Mouse (Mus musculus): ENCODE results near the gene Cyb5rl. TPM values are rescaled to one million over a fixed set of nuclear protein-coding genes. Genes with fewer than 3 reads are reported as not detected.

Gene Cyb5rl
- polyA plus RNA-seq, 1 experiment: 4.8 TPM

DNA sequence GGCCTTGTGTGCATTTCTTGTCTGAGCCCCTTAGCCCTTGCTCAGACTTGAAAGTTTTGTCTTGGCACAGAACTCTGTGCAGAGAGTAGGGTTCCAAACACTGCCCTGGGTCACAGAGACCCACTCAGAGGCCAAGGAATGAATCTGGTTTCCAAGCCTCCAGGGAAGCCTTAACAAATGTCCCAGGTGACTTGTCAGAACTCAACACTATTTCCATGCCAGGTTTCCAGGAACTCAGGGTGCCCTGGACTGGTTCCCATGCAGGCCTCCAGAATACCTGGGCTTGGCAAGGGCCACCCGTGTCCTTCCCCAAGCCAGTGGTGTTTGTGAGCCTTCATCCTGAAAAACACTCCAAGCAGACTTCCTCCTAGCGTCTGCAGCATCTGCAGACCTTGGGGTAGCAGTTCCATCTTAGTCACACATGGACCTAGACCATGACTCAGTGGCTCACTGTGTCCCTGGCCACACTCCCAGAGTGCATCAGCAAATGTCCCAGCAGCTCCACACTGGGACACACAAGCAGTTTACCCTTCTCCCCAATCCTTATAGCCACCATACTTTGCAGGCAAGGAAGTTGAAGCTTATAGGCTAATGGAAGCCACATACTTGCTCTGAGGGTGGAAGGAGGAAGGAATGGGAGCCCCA, 51.1 kb downstream of the Cyb5rl start:
- no peak overlapping the region for H3K27ac ChIP-seq (ENCODE audit: insufficient read depth, low read length)
- H3K9me3 ChIP-seq (replicated peaks; ENCODE audit: control insufficient read depth, insufficient read depth, low read length, poor library complexity, severe bottlenecking): no peaks in the 10 kb centered on the region
- no peaks in the 10 kb centered on the region for H3K4me1 ChIP-seq (ENCODE audit: control insufficient read depth, insufficient read depth, low read length)
- no peaks in the 10 kb centered on the region for H3K27me3 ChIP-seq (ENCODE audit: control insufficient read depth, insufficient read depth, low read length, poor library complexity, severe bottlenecking)
- TF ChIP-seq CTCF (IDR thresholded peaks at IDR 0.05; ENCODE audit: low read depth, low read length) (no peak), EP300 (IDR thresholded peaks at IDR 0.05; ENCODE audit: insufficient read depth, low read depth, low read length) (no peak), POLR2A (IDR thresholded peaks at IDR 0.05; ENCODE audit: insufficient read depth, low read length) (no peak)
- H3K4me3 ChIP-seq (ENCODE audit: low read depth, low read length): no peak overlapping the region
- no peaks in the 10 kb centered on the region for H3K36me3 ChIP-seq (ENCODE audit: control insufficient read depth, insufficient read depth, low read length, poor library complexity, severe bottlenecking)
- H3K9ac ChIP-seq (ENCODE audit: low read depth, poor library complexity, severe bottlenecking): no peak overlapping the region

DNA sequence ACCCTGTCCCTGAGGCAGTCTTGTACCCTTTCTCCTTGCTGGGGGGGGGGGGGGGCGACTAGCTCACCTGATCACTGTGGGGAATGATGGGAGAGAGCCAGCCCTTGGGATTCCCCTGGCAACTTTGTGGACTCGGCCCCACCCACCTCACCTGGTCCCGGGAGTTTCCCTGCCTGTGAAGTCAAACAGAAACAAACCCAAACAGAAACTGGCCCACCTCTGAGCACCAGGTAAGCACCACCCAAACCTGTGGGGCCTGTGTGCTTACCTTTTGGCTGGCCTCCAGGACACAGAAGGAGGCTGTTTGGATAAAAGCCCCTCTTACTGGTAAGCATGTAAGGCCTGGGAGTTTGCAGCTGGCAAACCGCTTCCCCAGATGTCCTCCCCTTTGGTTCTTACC, 52.3 kb downstream of the Cyb5rl start:
- TF ChIP-seq EP300 (IDR thresholded peaks at IDR 0.05; ENCODE audit: insufficient read depth, low read depth, low read length) (no peak), POLR2A (IDR thresholded peaks at IDR 0.05; ENCODE audit: insufficient read depth, low read length) (no peak), CTCF (IDR thresholded peaks at IDR 0.05; ENCODE audit: low read depth, low read length) (no peak)
- no peak overlapping the region for H3K27ac ChIP-seq (ENCODE audit: insufficient read depth, low read length)
- H3K9me3 ChIP-seq (replicated peaks; ENCODE audit: control insufficient read depth, insufficient read depth, low read length, poor library complexity, severe bottlenecking): no peaks in the 10 kb centered on the region
- H3K36me3 ChIP-seq (ENCODE audit: control insufficient read depth, insufficient read depth, low read length, poor library complexity, severe bottlenecking): no peaks in the 10 kb centered on the region
- no peaks in the 10 kb centered on the region for H3K27me3 ChIP-seq (ENCODE audit: control insufficient read depth, insufficient read depth, low read length, poor library complexity, severe bottlenecking)
- no peak overlapping the region for H3K4me3 ChIP-seq (ENCODE audit: low read depth, low read length)
- H3K4me1 ChIP-seq (ENCODE audit: control insufficient read depth, insufficient read depth, low read length): no peaks in the 10 kb centered on the region
- no peak overlapping the region for H3K9ac ChIP-seq (ENCODE audit: low read depth, poor library complexity, severe bottlenecking)

DNA sequence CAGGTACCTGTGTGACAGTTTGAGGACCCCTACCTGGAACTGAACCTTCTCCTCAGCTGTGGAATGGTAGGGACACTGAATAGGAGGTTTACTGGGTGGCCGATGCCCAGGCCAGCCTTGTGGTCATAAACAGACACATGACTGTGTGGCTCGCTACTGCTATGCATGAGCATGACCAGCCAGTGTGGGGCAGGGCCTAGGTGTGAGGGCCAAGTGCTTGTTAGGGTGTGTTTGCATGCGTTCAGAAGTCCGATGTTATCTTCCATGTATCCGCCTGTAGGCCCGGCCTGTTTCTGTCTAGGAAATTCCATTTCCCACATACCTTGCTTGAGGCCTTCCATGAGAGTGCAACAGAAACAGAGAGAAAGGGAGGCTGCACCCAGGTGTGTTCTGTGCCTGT, 53.9 kb downstream of the Cyb5rl start:
- Histone ChIP-seq H3K27ac (ENCODE audit: insufficient read depth, low read length) (no peak overlapping the region), H3K4me3 (ENCODE audit: low read depth, low read length) (no peak overlapping the region), H3K27me3 (ENCODE audit: control insufficient read depth, insufficient read depth, low read length, poor library complexity, severe bottlenecking) (no peaks in the 10 kb centered on the region), H3K4me1 (ENCODE audit: control insufficient read depth, insufficient read depth, low read length) (no peaks in the 10 kb centered on the region), H3K36me3 (ENCODE audit: control insufficient read depth, insufficient read depth, low read length, poor library complexity, severe bottlenecking) (no peaks in the 10 kb centered on the region), H3K9ac (ENCODE audit: low read depth, poor library complexity, severe bottlenecking) (no peak overlapping the region), H3K9me3 (replicated peaks; ENCODE audit: control insufficient read depth, insufficient read depth, low read length, poor library complexity, severe bottlenecking) (no peaks in the 10 kb centered on the region)
- TF ChIP-seq POLR2A (IDR thresholded peaks at IDR 0.05; ENCODE audit: insufficient read depth, low read length): no peak

DNA sequence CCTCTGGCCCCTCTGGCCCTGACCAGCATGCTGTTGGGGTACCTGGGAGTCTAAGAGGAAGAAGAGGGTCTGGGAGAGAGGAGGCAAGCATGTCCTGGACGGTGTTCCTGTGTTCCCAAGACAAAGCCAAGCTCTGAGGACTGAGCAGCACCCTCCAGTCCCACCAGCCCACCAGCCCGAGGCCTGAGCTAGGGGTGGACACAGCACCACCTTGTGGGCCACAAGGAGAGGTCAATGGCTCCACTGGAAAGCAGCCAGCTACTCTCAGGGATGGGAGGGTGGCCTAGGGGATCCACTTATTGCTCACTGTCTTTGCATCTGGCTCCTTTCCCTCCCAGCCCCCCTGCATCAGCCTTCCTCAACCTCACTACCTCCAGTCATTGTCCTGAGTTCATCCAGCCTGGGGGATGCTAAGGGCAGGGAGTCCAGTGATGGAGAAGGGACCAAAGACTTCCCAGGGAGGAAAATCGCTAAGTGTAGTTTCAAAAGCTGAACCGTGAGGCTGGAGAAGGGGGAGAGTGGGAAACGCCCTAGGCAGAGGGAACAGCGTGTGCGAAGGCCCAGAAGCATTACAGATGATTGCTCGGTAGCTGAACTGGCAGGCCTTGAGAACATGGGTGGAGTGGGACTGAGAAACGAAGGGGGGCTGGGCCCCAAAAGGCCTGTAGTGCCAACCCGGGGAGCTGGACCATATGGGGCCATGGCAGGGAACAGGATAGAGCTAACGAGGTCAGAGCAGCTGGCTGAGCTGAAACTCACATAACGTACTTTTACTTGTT, 54.6 kb downstream of the Cyb5rl start:
- no peak for TF ChIP-seq EP300 (IDR thresholded peaks at IDR 0.05; ENCODE audit: insufficient read depth, low read depth, low read length)
- no peak for TF ChIP-seq POLR2A (IDR thresholded peaks at IDR 0.05; ENCODE audit: insufficient read depth, low read length)
- peak; percentile 67 for TF ChIP-seq CTCF (IDR thresholded peaks at IDR 0.05; ENCODE audit: low read depth, low read length)
- H3K27me3 ChIP-seq (ENCODE audit: control insufficient read depth, insufficient read depth, low read length, poor library complexity, severe bottlenecking): no peaks in the 10 kb centered on the region
- no peak overlapping the region for H3K27ac ChIP-seq (ENCODE audit: insufficient read depth, low read length)
- H3K36me3 ChIP-seq (ENCODE audit: control insufficient read depth, insufficient read depth, low read length, poor library complexity, severe bottlenecking): no peaks in the 10 kb centered on the region
- no peaks in the 10 kb centered on the region for H3K4me1 ChIP-seq (ENCODE audit: control insufficient read depth, insufficient read depth, low read length)
- H3K9ac ChIP-seq (ENCODE audit: low read depth, poor library complexity, severe bottlenecking): no peak overlapping the region
- no peak overlapping the region for H3K4me3 ChIP-seq (ENCODE audit: low read depth, low read length)
- H3K9me3 ChIP-seq (replicated peaks; ENCODE audit: control insufficient read depth, insufficient read depth, low read length, poor library complexity, severe bottlenecking): no peaks in the 10 kb centered on the region

DNA sequence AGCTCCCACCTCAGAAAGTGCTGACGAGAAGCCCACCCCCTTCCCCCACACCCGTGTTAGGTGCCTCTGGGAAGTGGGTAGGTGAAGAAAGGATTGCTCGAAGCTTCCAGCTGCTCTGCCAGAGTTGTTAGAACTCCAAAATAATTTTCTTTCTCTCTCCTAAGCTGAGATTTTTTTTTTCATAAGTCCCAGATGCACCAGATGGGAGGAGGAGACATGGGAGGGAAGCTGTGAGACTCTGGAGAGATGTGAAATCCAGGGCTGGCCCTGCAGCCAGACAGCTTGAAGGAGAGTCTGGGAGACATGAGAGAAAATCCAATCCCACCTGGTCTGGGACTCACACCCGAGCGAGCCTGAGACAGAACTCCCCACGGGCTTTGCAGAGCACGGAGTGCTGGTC, 57.6 kb downstream of the Cyb5rl start:
- Histone ChIP-seq H3K4me1 (ENCODE audit: control insufficient read depth, insufficient read depth, low read length) (no peaks in the 10 kb centered on the region), H3K9me3 (replicated peaks; ENCODE audit: control insufficient read depth, insufficient read depth, low read length, poor library complexity, severe bottlenecking) (no peaks in the 10 kb centered on the region), H3K27me3 (ENCODE audit: control insufficient read depth, insufficient read depth, low read length, poor library complexity, severe bottlenecking) (no peaks in the 10 kb centered on the region), H3K36me3 (ENCODE audit: control insufficient read depth, insufficient read depth, low read length, poor library complexity, severe bottlenecking) (no peaks in the 10 kb centered on the region), H3K4me3 (ENCODE audit: low read depth, low read length) (no peak overlapping the region), H3K9ac (ENCODE audit: low read depth, poor library complexity, severe bottlenecking) (no peak overlapping the region), H3K27ac (ENCODE audit: insufficient read depth, low read length) (no peak overlapping the region)
- TF ChIP-seq CTCF (IDR thresholded peaks at IDR 0.05; ENCODE audit: low read depth, low read length): no peak

DNA sequence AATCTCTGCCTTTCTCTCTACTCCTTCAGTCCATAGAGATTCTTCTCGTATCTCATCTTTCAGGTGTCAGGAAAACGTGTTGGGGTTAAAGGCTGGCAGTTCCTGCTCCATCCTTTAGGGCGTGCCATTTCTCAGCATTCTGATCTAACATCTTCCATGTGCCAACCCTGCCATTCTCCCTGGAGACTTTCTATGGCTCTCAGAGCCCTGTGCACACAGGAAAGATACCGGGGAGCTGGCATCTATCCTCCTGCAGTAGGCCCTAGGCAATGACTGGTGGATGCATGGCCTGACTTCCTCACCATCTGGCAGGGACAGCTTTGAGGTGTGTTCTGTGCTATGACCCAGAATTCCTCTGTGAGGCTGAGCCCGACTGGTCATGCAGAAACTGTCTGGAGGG, 58.3 kb downstream of the Cyb5rl start:
- no peak overlapping the region for H3K9ac ChIP-seq (ENCODE audit: low read depth, poor library complexity, severe bottlenecking)
- no peaks in the 10 kb centered on the region for H3K27me3 ChIP-seq (ENCODE audit: control insufficient read depth, insufficient read depth, low read length, poor library complexity, severe bottlenecking)
- H3K4me3 ChIP-seq (ENCODE audit: low read depth, low read length): no peak overlapping the region
- TF ChIP-seq EP300 (IDR thresholded peaks at IDR 0.05; ENCODE audit: insufficient read depth, low read depth, low read length): no peak
- TF ChIP-seq POLR2A (IDR thresholded peaks at IDR 0.05; ENCODE audit: insufficient read depth, low read length): no peak
- no peak for TF ChIP-seq CTCF (IDR thresholded peaks at IDR 0.05; ENCODE audit: low read depth, low read length)
- no peak overlapping the region for H3K27ac ChIP-seq (ENCODE audit: insufficient read depth, low read length)
- no peaks in the 10 kb centered on the region for H3K36me3 ChIP-seq (ENCODE audit: control insufficient read depth, insufficient read depth, low read length, poor library complexity, severe bottlenecking)
- no peaks in the 10 kb centered on the region for H3K9me3 ChIP-seq (replicated peaks; ENCODE audit: control insufficient read depth, insufficient read depth, low read length, poor library complexity, severe bottlenecking)
- H3K4me1 ChIP-seq (ENCODE audit: control insufficient read depth, insufficient read depth, low read length): no peaks in the 10 kb centered on the region
